Mouse (Mus musculus) lung, adult 2 months (tissue): ENCODE results near the gene Atp6v0a1.

Source experiments
- CTCF ChIP-seq: fragments of 200-500 bp; IDR thresholded peaks from 2 replicates; pipeline ENCODE4 v1.5.1; 2011; ENCODE audit warnings: mild to moderate bottlenecking, low read length, control low read depth; ENCODE audit not compliant: insufficient read depth
- POLR2A ChIP-seq: fragments of 200-500 bp; IDR thresholded peaks from 2 replicates; pipeline ENCODE4 v1.6.1; 2011; ENCODE audit warnings: low read depth, mild to moderate bottlenecking, control low read depth, low read length, borderline replicate concordance; ENCODE audit errors: extremely low read depth

DNA sequence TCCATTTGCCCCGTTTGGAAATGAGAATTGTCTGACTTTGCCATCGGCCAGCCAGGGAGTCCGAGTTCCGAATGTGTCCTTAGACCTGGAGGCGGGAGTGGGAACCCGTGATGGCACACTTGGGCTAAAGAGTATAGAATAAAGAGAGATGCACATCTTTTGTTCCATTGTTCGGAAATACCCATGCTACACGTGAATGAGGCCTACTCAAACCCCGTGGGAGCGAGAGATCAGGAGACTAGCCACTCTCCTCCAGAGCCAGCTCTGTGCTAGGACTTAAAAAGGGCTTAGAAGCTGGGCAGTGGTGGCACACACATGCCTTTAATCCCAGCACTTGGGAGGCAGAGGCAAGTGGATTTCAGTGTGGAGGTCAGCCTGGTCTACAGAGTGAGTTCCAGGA lies 50.2 kb downstream of the Atp6v0a1 start:
- TF ChIP-seq CTCF (no peak), POLR2A (no peak)
